Mouse (Mus musculus): ENCODE measurements around the gene Pcsk1n. TPM values are rescaled to one million over a fixed set of nuclear protein-coding genes. Genes with fewer than 3 reads are reported as not detected.
"Not testable (repeated sequence)": the region's sequence is repeated elsewhere in the genome, so short reads cannot be mapped to it uniquely, and the experiment has no call there.

Pcsk1n gene
- polyA plus RNA-seq, 1 experiment: not detected

GRCm38 (mm10) chrX:7883841-7884567 is 35.6 kb upstream of the Pcsk1n start, which contains the start of gene Slc35a2:
Slc35a2 (plus strand) TSS chrX:7884028.
- H3ac ChIP-seq (ENCODE audit: control insufficient read depth, insufficient read length, low read depth): peak within 1 kb of the TSS; percentile 71
- no peak for TF ChIP-seq MYOG (IDR thresholded peaks at IDR 0.05; ENCODE audit: control insufficient read depth, extremely low read depth, insufficient read length)
- TF ChIP-seq MYOD1 (IDR thresholded peaks at IDR 0.05; ENCODE audit: control insufficient read depth, insufficient read length, low read depth): no peak
- no peak for TF ChIP-seq MAX (IDR thresholded peaks at IDR 0.05)
- no peak for TF ChIP-seq USF1 (IDR thresholded peaks at IDR 0.05; ENCODE audit: low read depth)
- no peak for TF ChIP-seq CEBPB (IDR thresholded peaks at IDR 0.05; ENCODE audit: low read depth)
- TF ChIP-seq CTCF (IDR thresholded peaks at IDR 0.05; ENCODE audit: control insufficient read depth, insufficient read depth, insufficient read length): no peak
- TF ChIP-seq FOSL1 (IDR thresholded peaks at IDR 0.05; ENCODE audit: insufficient read depth, low read length, poor library complexity, severe bottlenecking): no peak
- no peaks in the 10 kb centered on the region for H3K27me3 ChIP-seq (ENCODE audit: control insufficient read depth, insufficient read depth, insufficient read length)
- no peaks in the 10 kb centered on the region for H3K36me3 ChIP-seq (ENCODE audit: control insufficient read depth, insufficient read depth)
- H3K79me3 ChIP-seq (ENCODE audit: low read depth): peaks cover 8% of the 10 kb centered on the region
- peak within 1 kb of the TSS; percentile 44 for H3K4me3 ChIP-seq (ENCODE audit: insufficient read depth, poor library complexity, severe bottlenecking)
- peaks cover 24% of the 10 kb centered on the region for H3K79me2 ChIP-seq (ENCODE audit: control insufficient read depth, insufficient read depth)

GRCm38 (mm10) chrX:7898211-7898610 is 21.4 kb upstream of the Pcsk1n start:
- H3ac ChIP-seq (ENCODE audit: control insufficient read depth, insufficient read length, low read depth): peak overlapping the region; percentile 38
- H3K79me2 ChIP-seq (ENCODE audit: control insufficient read depth, insufficient read depth): peaks cover 12% of the 10 kb centered on the region
- TF ChIP-seq MYOD1 (IDR thresholded peaks at IDR 0.05; ENCODE audit: control insufficient read depth, insufficient read length, low read depth): no peak
- no peak for TF ChIP-seq MYOG (IDR thresholded peaks at IDR 0.05; ENCODE audit: control insufficient read depth, extremely low read depth, insufficient read length)
- no peak for TF ChIP-seq MAX (IDR thresholded peaks at IDR 0.05)
- no peak for TF ChIP-seq CEBPB (IDR thresholded peaks at IDR 0.05; ENCODE audit: low read depth)
- no peak for TF ChIP-seq USF1 (IDR thresholded peaks at IDR 0.05; ENCODE audit: low read depth)
- no peak for TF ChIP-seq CTCF (IDR thresholded peaks at IDR 0.05; ENCODE audit: control insufficient read depth, insufficient read depth, insufficient read length)
- no peak for TF ChIP-seq FOSL1 (IDR thresholded peaks at IDR 0.05; ENCODE audit: insufficient read depth, low read length, poor library complexity, severe bottlenecking)
- H3K79me3 ChIP-seq (ENCODE audit: low read depth): peaks cover 3% of the 10 kb centered on the region
- peak overlapping the region; percentile 50 for H3K4me3 ChIP-seq (ENCODE audit: insufficient read depth, poor library complexity, severe bottlenecking)
- H3K36me3 ChIP-seq (ENCODE audit: control insufficient read depth, insufficient read depth): peaks cover 11% of the 10 kb centered on the region
- H3K27me3 ChIP-seq (ENCODE audit: control insufficient read depth, insufficient read depth, insufficient read length): no peaks in the 10 kb centered on the region

GRCm38 (mm10) chrX:7898880-7899874 is 20.4 kb upstream of the Pcsk1n start, which contains the start of the genes Pqbp1 and Timm17b:
Pqbp1 (minus strand) TSS chrX:7899269.
Timm17b (plus strand) TSS chrX:7899357.
- peaks cover 12% of the 10 kb centered on the region for H3K79me2 ChIP-seq (ENCODE audit: control insufficient read depth, insufficient read depth)
- peaks cover 3% of the 10 kb centered on the region for H3K79me3 ChIP-seq (ENCODE audit: low read depth)
- peak within 1 kb of the TSS; percentile 50 for H3K4me3 ChIP-seq (ENCODE audit: insufficient read depth, poor library complexity, severe bottlenecking)
- no peaks in the 10 kb centered on the region for H3K27me3 ChIP-seq (ENCODE audit: control insufficient read depth, insufficient read depth, insufficient read length)
- TF ChIP-seq CTCF (IDR thresholded peaks at IDR 0.05; ENCODE audit: control insufficient read depth, insufficient read depth, insufficient read length) (no peak), MAX (IDR thresholded peaks at IDR 0.05) (peak; percentile 11), FOSL1 (IDR thresholded peaks at IDR 0.05; ENCODE audit: insufficient read depth, low read length, poor library complexity, severe bottlenecking) (no peak)
- H3K36me3 ChIP-seq (ENCODE audit: control insufficient read depth, insufficient read depth): peaks cover 11% of the 10 kb centered on the region
- peak within 1 kb of the TSS; percentile 94 for H3ac ChIP-seq (ENCODE audit: control insufficient read depth, insufficient read length, low read depth)

GRCm38 (mm10) chrX:7904441-7904840 is 15.2 kb upstream of the Pcsk1n start:
- Histone ChIP-seq H3K36me3 (ENCODE audit: control insufficient read depth, insufficient read depth) (no peaks in the 10 kb centered on the region), H3K4me3 (ENCODE audit: insufficient read depth, poor library complexity, severe bottlenecking) (no peak overlapping the region), H3K27me3 (ENCODE audit: control insufficient read depth, insufficient read depth, insufficient read length) (no peaks in the 10 kb centered on the region), H3K79me2 (ENCODE audit: control insufficient read depth, insufficient read depth) (no peaks in the 10 kb centered on the region), H3K79me3 (ENCODE audit: low read depth) (no peaks in the 10 kb centered on the region), H3ac (ENCODE audit: control insufficient read depth, insufficient read length, low read depth) (no peak overlapping the region)
- TF ChIP-seq FOSL1 (IDR thresholded peaks at IDR 0.05; ENCODE audit: insufficient read depth, low read length, poor library complexity, severe bottlenecking) (no peak), MYOD1 (IDR thresholded peaks at IDR 0.05; ENCODE audit: control insufficient read depth, insufficient read length, low read depth) (no peak), USF1 (IDR thresholded peaks at IDR 0.05; ENCODE audit: low read depth) (no peak), MYOG (IDR thresholded peaks at IDR 0.05; ENCODE audit: control insufficient read depth, extremely low read depth, insufficient read length) (no peak), CEBPB (IDR thresholded peaks at IDR 0.05; ENCODE audit: low read depth) (no peak), MAX (IDR thresholded peaks at IDR 0.05) (no peak), CTCF (IDR thresholded peaks at IDR 0.05; ENCODE audit: control insufficient read depth, insufficient read depth, insufficient read length) (no peak)

GRCm38 (mm10) chrX:7907735-7908134 is 11.9 kb upstream of the Pcsk1n start, which contains the start of gene Gm10491:
Gm10491 (minus strand) TSS chrX:7907835.
- no peak for TF ChIP-seq USF1 (IDR thresholded peaks at IDR 0.05; ENCODE audit: low read depth)
- no peak for TF ChIP-seq MYOD1 (IDR thresholded peaks at IDR 0.05; ENCODE audit: control insufficient read depth, insufficient read length, low read depth)
- TF ChIP-seq CEBPB (IDR thresholded peaks at IDR 0.05; ENCODE audit: low read depth): no peak
- no peak for TF ChIP-seq CTCF (IDR thresholded peaks at IDR 0.05; ENCODE audit: control insufficient read depth, insufficient read depth, insufficient read length)
- no peaks in the 10 kb centered on the region for H3K36me3 ChIP-seq (ENCODE audit: control insufficient read depth, insufficient read depth)
- no peaks in the 10 kb centered on the region for H3K79me3 ChIP-seq (ENCODE audit: low read depth)
- no peaks in the 10 kb centered on the region for H3K27me3 ChIP-seq (ENCODE audit: control insufficient read depth, insufficient read depth, insufficient read length)
- H3K4me3 ChIP-seq (ENCODE audit: insufficient read depth, poor library complexity, severe bottlenecking): no peak within 1 kb of the TSS
- no peak within 1 kb of the TSS for H3ac ChIP-seq (ENCODE audit: control insufficient read depth, insufficient read length, low read depth)
- H3K79me2 ChIP-seq (ENCODE audit: control insufficient read depth, insufficient read depth): no peaks in the 10 kb centered on the region

- H3ac ChIP-seq (ENCODE audit: control insufficient read depth, insufficient read length, low read depth); H3K4me3 ChIP-seq (ENCODE audit: insufficient read depth, poor library complexity, severe bottlenecking); H3K27me3 ChIP-seq (ENCODE audit: control insufficient read depth, insufficient read depth, insufficient read length); H3K36me3 ChIP-seq (ENCODE audit: control insufficient read depth, insufficient read depth); H3K79me3 ChIP-seq (ENCODE audit: low read depth); H3K79me2 ChIP-seq (ENCODE audit: control insufficient read depth, insufficient read depth): not testable (repeated sequence)
Observed at GRCm38 (mm10) chrX:7909242-7909641, 10.4 kb upstream of the Pcsk1n start, which contains the start of gene Gm10490. Gm10490 (plus strand) TSS chrX:7909542.

Data from C2C12 (cell line).